Mouse (Mus musculus): Measurements from ENCODE around the gene Aqp1. TPM values are rescaled to one million over a fixed set of nuclear protein-coding genes. Genes with fewer than 3 reads are reported as not detected.

Aqp1 gene
- polyA plus RNA-seq, 1 experiment from 2014 or later = 2.3 TPM

Other genes starting within 250 kb of the Aqp1 start
- 0.24 and 0.62 TPM in 2 replicates for gene Crhr2, start 203.4 kb upstream of the Aqp1 start, polyA plus RNA-seq (2016; fragmentation: Nextera tagmentation; extraction: Ambion mirVana)
- 1.9 and 2.5 TPM in 2 replicates for gene Inmt, start 161.4 kb upstream of the Aqp1 start, polyA plus RNA-seq (2016; fragmentation: Nextera tagmentation; extraction: Ambion mirVana)
- 17.2 and 17.8 TPM in 2 replicates for gene Mindy4, start 133.0 kb upstream of the Aqp1 start, polyA plus RNA-seq (2016; fragmentation: Nextera tagmentation; extraction: Ambion mirVana)
- not detected in 2 replicates for gene Ghrhr, start 39.9 kb downstream of the Aqp1 start, polyA plus RNA-seq (2016; fragmentation: Nextera tagmentation; extraction: Ambion mirVana)
- gene Adcyap1r1, start 115.5 kb downstream of the Aqp1 start, polyA plus RNA-seq (2016; fragmentation: Nextera tagmentation; extraction: Ambion mirVana) = 31.4 and 32.4 TPM in 2 replicates